Mouse (Mus musculus): Measurements from ENCODE around the gene Trp53i13.

Gene Trp53i13

GRCm38 (mm10) chr11:77491123-77491501 lies 24.7 kb downstream of the Trp53i13 start:
- peak; percentile 97 for DNase-seq

DNA sequence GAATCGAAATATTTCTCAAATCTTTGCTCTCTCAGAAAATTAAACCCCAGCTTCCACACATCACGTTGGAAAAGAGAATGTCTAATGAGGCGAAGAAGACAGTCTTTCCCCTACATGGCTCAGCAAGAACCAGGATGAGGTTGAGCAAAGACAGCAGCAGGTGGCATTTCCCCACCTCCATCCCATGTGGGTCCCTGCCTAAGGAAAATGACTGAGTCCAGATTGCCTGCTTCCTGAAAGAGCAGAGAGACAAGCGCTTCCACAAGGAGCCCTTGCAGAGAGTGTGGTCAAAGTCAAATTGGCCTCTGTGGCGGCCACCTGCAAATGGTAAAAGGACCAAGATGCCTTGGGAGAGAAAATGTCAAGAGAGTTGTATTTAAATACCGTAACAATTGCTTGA lies 25.3 kb downstream of the Trp53i13 start:
- DNase-seq: no peak

DNA sequence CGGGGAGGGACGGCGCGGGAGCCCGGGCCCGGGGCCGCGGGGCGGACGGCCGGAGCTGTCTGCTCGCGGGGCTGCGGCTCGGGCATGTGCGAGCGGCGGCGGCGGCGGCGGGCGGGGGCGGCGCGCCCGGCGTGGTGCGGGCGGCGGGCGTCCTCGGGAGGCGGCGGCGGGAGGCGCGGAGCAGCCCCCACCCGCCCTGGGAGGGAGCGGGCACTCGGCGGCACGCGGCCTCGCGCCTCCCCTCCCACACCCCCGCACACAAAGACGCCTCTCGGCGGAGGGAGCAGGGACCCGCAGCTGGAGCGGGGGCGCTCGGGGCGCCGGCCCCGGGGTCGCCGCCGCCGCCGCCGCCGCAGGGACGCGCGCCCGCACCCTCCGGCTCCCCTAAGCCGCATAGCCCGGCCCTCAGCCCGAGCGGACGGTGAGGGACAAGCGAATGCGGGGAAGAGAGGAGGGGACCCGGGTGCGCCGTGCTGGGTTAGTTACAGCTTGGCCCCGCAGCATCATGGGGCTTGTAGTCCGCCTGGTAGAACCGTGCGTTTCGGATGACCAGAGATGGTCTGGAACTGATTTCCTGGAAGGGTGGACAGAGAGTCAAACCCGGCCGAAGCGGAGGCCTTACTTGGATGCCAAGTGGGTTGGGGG lies 26.1 kb downstream of the Trp53i13 start, which contains the start of gene Ankrd13b:
TSS of gene Ankrd13b (minus strand) at position 88 of the 645 bp plus-strand sequence.
- DNase-seq: peak; percentile 85 to 88

- DNase-seq: peak; percentile 46 to 53
Measured at GRCm38 (mm10) chr11:77488771-77489581, 26.8 kb downstream of the Trp53i13 start.

- no peak for DNase-seq
Measured at GRCm38 (mm10) chr11:77486798-77487197, 29.0 kb downstream of the Trp53i13 start.

DNA sequence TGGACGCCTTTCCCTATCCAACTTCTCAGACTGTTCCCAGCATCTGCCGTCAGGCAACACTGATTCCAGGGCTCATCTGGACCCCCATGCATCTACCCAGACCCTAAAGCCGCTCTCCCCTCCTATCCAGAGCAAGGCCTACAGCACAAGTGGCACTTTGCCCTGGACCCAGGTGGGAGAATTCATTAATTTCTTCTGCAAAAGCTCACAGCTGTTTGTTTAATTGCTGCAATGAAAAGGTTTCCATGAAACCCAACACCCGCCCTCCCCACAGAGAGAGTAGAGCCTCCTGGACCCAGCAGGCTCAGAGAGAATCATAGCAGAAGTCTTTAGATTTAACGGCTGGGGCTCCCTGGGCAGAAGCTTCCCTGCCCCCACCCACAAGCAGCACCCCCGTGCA lies 30.6 kb downstream of the Trp53i13 start:
- DNase-seq: no peak

DNA sequence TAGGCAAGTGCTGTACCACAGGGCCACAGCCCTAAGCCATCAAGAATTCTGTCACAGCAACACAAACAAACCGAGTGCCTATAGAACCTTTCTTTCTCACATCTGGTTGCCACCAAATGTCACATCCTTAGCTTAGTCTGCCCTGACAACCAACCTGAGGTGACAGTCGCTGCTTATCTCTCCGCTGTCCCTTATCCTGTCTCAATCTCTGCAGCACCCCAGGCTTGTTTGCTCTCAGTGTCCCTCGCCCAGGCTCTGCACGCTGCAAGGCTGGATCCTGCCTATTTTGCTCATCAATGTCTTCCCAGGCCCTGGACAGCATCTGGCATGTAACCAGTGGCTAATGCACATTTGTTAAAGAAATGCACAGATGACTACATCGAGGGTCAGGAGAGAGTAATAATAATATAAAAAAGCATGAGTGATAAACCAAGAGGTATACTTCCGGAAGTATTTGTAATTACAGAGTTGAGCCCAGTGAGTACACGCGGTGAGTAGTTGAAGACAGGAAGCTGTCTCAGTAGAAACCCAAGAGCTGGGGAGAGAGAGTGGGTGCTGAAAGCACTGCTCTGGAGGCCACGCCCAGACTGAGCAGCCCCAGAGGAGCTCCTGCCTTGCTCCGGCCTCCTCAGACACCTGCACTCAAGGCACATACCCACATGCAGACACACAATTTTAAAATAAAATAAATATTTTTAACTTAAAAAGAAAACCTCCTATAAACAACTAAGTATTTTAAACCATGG lies 32.1 kb downstream of the Trp53i13 start:
- no peak for DNase-seq

GRCm38 (mm10) chr11:77483043-77483442 lies 32.7 kb downstream of the Trp53i13 start:
- DNase-seq: no peak

DNA sequence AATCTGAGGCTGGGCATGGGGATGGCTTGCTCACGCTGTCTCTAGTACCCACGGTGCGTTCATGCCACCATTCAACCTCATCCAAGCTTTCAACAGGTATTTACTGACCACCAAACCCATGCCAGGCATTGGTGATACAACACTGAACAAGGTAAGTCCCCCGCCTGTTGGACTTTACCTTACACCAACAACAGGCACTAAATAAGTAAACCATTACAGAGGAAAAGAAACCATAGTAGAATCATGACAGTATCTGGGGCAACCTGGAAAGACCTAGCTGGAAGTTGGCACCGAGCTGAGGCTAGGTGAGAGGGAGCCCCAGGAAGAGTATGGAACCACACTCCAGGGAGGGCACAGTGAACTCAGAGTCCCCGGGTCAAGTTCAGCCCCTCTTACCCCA lies 38.9 kb downstream of the Trp53i13 start:
- no peak for DNase-seq

DNA sequence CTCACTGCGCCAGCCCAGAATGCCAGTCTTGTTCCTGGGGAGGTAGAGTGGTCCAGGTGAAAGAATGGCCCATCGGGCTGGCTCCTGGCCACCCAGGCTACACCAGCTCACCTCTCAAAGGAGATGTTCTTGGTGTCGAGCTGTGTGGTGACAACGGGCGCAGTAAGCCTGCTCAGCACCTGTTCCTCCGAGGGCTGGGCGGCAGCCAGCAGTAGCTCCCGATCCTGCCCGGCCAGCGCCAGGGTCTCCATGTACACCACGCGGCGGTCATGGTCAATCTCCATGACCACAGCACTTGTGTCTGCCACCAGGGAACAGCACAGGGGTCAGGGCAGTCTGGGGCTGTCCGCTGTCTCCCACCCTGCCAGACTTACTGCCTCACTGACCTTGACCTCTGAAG lies 39.6 kb downstream of the Trp53i13 start:
- no peak for DNase-seq

DNA sequence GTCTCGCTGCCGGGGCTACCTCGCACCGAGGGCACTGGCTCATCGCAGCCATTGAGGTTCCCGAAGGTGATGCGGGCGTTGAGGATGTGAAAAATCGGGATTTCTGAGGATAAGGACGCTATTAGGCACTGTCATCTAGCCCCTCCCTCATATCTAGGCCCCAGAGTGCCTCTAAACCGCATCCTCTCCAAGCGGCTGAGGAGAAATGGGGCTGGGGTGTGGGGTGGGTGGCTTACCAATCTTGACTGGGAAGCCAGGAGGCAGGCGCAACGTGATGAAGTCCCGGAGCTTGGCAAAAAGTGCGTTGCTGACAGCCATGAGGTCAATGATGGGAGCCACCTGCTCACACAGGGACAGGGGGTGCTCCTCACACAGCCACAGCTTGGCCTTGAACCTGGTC lies 43.0 kb downstream of the Trp53i13 start:
- DNase-seq: no peak

GRCm38 (mm10) chr11:77471407-77471806 lies 44.4 kb downstream of the Trp53i13 start:
- DNase-seq: no peak

GRCm38 (mm10) chr11:77468397-77468796 lies 47.4 kb downstream of the Trp53i13 start:
- DNase-seq: no peak

DNA sequence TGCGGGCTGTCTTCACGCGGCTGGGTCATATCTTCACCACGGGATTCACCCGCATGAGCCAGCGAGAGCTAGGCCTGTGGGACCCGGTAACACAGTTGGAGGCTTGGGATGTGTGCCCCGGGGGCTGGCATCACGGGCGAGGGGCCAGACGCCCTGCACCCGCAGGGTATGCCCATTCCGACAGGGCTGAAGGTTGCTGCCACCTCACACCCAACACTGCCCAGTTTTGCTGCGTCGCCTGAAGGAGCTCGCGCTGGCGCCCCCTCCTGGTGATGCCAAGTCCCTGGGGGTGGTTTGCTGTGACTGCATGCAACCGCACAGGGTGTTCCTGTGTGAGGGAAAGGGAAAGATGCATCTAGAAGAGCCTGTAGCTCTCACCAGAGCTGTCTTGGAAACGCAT lies 48.0 kb downstream of the Trp53i13 start:
- DNase-seq: peak; percentile 86 to 90

- peak; percentile 80 to 87 for DNase-seq
Measured at GRCm38 (mm10) chr11:77467157-77467556, 48.6 kb downstream of the Trp53i13 start.

DNA sequence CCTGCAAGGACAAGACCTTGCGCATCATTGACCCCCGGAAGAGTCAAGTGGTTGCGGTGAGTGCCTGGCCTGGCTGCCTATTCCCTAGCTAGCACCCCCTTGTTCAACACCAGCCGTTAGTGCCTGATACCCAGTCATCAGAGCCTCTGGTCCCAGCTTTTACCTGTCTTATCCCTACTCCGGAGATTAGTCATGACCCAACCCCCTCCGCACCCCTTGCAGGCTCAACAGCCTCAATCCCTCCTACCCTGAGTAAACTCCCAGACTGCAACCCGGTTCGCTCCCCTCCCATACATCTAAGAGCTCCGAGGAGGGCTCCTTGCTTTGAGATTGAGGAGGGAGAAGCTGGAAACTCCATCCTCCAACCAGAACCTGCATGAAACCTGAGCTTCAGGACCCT lies 49.2 kb downstream of the Trp53i13 start:
- no peak for DNase-seq

GRCm38 (mm10) chr11:77465111-77465510 lies 50.7 kb downstream of the Trp53i13 start:
- no peak for DNase-seq

DNA sequence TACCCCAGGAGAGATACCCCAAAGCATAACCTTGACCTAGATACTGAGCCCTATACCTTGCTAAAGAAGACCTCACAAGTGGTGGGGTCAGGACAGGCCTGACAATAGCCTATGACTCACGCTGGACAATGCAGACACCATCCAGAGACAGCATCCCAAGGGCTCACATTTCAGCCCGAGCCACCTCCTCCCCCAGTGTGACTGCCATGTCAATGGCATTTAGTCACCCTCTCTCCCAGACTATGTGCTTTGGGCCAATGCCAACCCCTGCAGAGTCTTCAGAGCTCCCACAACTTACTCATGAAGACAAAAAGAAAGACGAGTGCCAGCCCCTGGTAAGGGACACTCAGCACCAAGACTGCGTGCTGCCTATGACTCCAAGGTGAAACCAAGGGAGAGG lies 51.1 kb downstream of the Trp53i13 start:
- no peak for DNase-seq

DNA sequence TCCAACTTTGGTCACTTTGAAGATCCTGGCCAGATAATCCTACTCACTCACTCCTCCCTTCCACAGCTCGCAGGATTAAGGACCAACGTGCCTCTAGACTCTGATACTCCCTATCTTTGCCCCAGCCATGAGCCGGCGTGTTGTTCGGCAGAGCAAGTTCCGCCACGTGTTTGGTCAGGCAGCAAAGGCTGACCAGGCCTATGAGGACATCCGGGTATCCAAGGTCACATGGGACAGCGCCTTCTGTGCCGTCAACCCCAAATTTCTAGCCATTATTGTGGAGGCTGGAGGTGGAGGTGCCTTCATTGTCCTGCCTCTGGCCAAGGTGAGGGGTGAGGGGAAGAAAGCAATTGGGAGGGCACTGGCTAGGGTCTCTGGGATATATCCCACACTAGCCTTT lies 52.0 kb downstream of the Trp53i13 start:
- no peak for DNase-seq

GRCm38 (mm10) chr11:77463101-77463445 lies 52.7 kb downstream of the Trp53i13 start:
- no peak for DNase-seq

- DNase-seq: peak; percentile 86 to 91
Measured at GRCm38 (mm10) chr11:77462283-77463100, 53.3 kb downstream of the Trp53i13 start, which contains the start of gene Coro6. Gene Coro6 (plus strand): TSS chr11:77462411.

DNA sequence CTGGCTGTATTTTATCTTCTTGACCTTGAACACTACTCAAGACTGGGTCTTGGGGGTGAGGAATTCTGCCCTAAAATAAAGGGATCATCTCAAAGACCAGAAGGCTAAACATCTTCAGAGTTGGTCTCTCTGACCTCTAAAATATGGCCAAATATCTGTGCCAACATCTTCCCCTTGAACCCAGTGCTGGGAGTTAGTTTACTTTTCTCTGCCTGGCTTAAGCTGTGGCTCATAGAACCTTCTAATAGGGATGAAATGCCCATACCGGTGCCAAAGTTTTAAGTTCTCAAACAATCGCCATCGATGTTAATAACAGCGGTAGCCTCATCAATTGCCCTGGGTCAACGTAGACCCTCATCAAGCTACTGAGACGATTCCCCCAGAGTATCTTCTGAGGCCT lies 53.9 kb downstream of the Trp53i13 start:
- DNase-seq: no peak
